Mouse (Mus musculus) heart, embryonic 12.5 days (tissue): ENCODE measurements around the gene Pank4. TPM values are rescaled to one million over a fixed set of nuclear protein-coding genes. Genes with fewer than 3 reads are reported as not detected.

Experiments used
- ATAC-seq: fragments of 200-750 bp; cut with Nextera tagmentation; 2 replicates; pipeline ENCODE4 v1.8.0; 2017; ENCODE audit warnings: moderate TSS enrichment, moderate library complexity; ENCODE audit not compliant: insufficient number of reproducible peaks, low FRiP score
- H3K27ac ChIP-seq: fragments of 300-500 bp; sonication (generic); 2 replicates; pipeline ENCODE4 v1.5.1; 2016; ENCODE audit warnings: mild to moderate bottlenecking, moderate library complexity; ENCODE audit not compliant: poor library complexity, severe bottlenecking
- H3K27me3 ChIP-seq: fragments of 300-500 bp; sonication (generic); replicated peaks from 2 replicates; pipeline ENCODE4 v1.6.1; 2016; ENCODE audit warnings: mild to moderate bottlenecking, moderate library complexity
- H3K36me3 ChIP-seq: fragments of 300-500 bp; sonication (generic); 2 replicates; pipeline ENCODE4 v1.6.1; 2016; ENCODE audit warnings: mild to moderate bottlenecking, moderate library complexity
- H3K4me1 ChIP-seq: fragments of 300-500 bp; sonication (generic); replicated peaks from 2 replicates; pipeline ENCODE4 v1.6.1; 2016; ENCODE audit warnings: mild to moderate bottlenecking
- H3K4me2 ChIP-seq: fragments of 300-500 bp; sonication (generic); 2 replicates; pipeline ENCODE4 v1.6.1; 2016; ENCODE audit warnings: mild to moderate bottlenecking, moderate library complexity
- H3K4me3 ChIP-seq: fragments of 300-500 bp; sonication (generic); 2 replicates; pipeline ENCODE4 v1.5.1; 2016; ENCODE audit warnings: mild to moderate bottlenecking
- H3K9ac ChIP-seq: fragments of 300-500 bp; sonication (generic); 2 replicates; pipeline ENCODE4 v1.6.1; 2016; ENCODE audit warnings: mild to moderate bottlenecking, moderate library complexity
- H3K9me3 ChIP-seq: fragments of 300-500 bp; sonication (generic); replicated peaks from 2 replicates; pipeline ENCODE4 v1.6.1; 2016; ENCODE audit warnings: mild to moderate bottlenecking, moderate library complexity
- WGBS: fragments of 180-500 bp; shearing (Covaris S2); methylation state at CpG from one replicate; pipeline ENCODE4 v1.1.7; 2016; 5-methylcytosine and 5-hydroxymethylcytosine counted together
- polyA plus RNA-seq: library from polyadenylated mRNA; unstranded; fragments of >200 nt; fragmentation: Nextera tagmentation; extraction: Ambion mirVana; gene quantifications from 2 replicates; pipeline ENCODE4 v1.2.1, GENCODE M21; 2016

Gene Pank4
- polyA plus RNA-seq, 1 experiment from 2014 or later: 45.7 TPM

- WGBS: 67% methylated on average over 6 of the region's 6 CpGs
- Histone ChIP-seq H3K4me2 (no peak overlapping the region), H3K4me3 (no peak overlapping the region), H3K36me3 (no peaks in the 10 kb centered on the region), H3K4me1 (0 out of 2 replicates have a peak, but pooled peaks cover 11% of the 10 kb centered on the region), H3K27me3 (peaks cover 5% of the 10 kb centered on the region), H3K9ac (no peak overlapping the region), H3K9me3 (no peaks in the 10 kb centered on the region), H3K27ac (no peak overlapping the region)
- no peak for ATAC-seq
These were observed 20.4 kb upstream of the Pank4 start for GRCm38 (mm10) chr4:154943323-154944039.

- 14% methylated on average over 2 of the region's 2 CpGs for whole genome bisulfite sequencing
- H3K4me2 ChIP-seq: no peak overlapping the region
- no peaks in the 10 kb centered on the region for H3K36me3 ChIP-seq
- peaks cover 12% of the 10 kb centered on the region for H3K27me3 ChIP-seq
- H3K4me3 ChIP-seq: no peak overlapping the region
- peak; percentile 83 for ATAC-seq
- no peak overlapping the region for H3K9ac ChIP-seq
- no peak overlapping the region for H3K27ac ChIP-seq
- H3K9me3 ChIP-seq: no peaks in the 10 kb centered on the region
- 0 out of 2 replicates have a peak, but pooled peaks cover 11% of the 10 kb centered on the region for H3K4me1 ChIP-seq
These were observed 19.8 kb upstream of the Pank4 start for GRCm38 (mm10) chr4:154944121-154944590.

GRCm38 (mm10) chr4:154946319-154946718 is 17.6 kb upstream of the Pank4 start:
- Histone ChIP-seq H3K9me3 (no peaks in the 10 kb centered on the region), H3K4me1 (0 out of 2 replicates have a peak, but pooled peaks cover 11% of the 10 kb centered on the region), H3K4me2 (peak overlapping the region; percentile 65), H3K27me3 (peaks cover 32% of the 10 kb centered on the region), H3K36me3 (no peaks in the 10 kb centered on the region), H3K4me3 (peak overlapping the region; percentile 36), H3K27ac (no peak overlapping the region), H3K9ac (peak overlapping the region; percentile 48; the same call in 1 of the 2 replicates)
- 2% methylated on average over 8 of the region's 8 CpGs for WGBS
- peak; percentile 79 for ATAC-seq

- Histone ChIP-seq H3K4me1 (0 out of 2 replicates have a peak, but pooled peaks cover 11% of the 10 kb centered on the region), H3K4me3 (no peak overlapping the region), H3K27ac (no peak overlapping the region), H3K9ac (no peak overlapping the region), H3K27me3 (peaks cover 52% of the 10 kb centered on the region), H3K9me3 (no peaks in the 10 kb centered on the region), H3K36me3 (no peaks in the 10 kb centered on the region), H3K4me2 (no peak overlapping the region)
- 57% methylated on average over 14 of the region's 14 CpGs for WGBS
- no peak for ATAC-seq
These were observed 15.6 kb upstream of the Pank4 start for GRCm38 (mm10) chr4:154948066-154948939.

- Histone ChIP-seq H3K4me3 (no peak overlapping the region), H3K27me3 (peaks cover 59% of the 10 kb centered on the region), H3K9ac (no peak overlapping the region), H3K4me2 (no peak overlapping the region), H3K4me1 (0 out of 2 replicates have a peak, but pooled peaks cover 11% of the 10 kb centered on the region), H3K9me3 (no peaks in the 10 kb centered on the region), H3K27ac (no peak overlapping the region), H3K36me3 (no peaks in the 10 kb centered on the region)
- ATAC-seq: no peak
- WGBS: 63% methylated on average over 6 of the region's 6 CpGs
These were observed 14.9 kb upstream of the Pank4 start for GRCm38 (mm10) chr4:154948940-154949588.

- no peaks in the 10 kb centered on the region for H3K36me3 ChIP-seq
- H3K9ac ChIP-seq: no peak overlapping the region
- H3K9me3 ChIP-seq: no peaks in the 10 kb centered on the region
- no peak overlapping the region for H3K4me3 ChIP-seq
- H3K4me1 ChIP-seq: 0 out of 2 replicates have a peak, but pooled peaks cover 11% of the 10 kb centered on the region
- no peak overlapping the region for H3K27ac ChIP-seq
- no peak for ATAC-seq
- H3K4me2 ChIP-seq: no peak overlapping the region
- peaks cover 65% of the 10 kb centered on the region for H3K27me3 ChIP-seq
- 20% methylated on average over 16 of the region's 16 CpGs for WGBS
These were observed 14.3 kb upstream of the Pank4 start for GRCm38 (mm10) chr4:154949589-154949982.

GRCm38 (mm10) chr4:154952461-154953241 is 11.3 kb upstream of the Pank4 start:
- H3K4me3 ChIP-seq: no peak overlapping the region

GRCm38 (mm10) chr4:154956604-154957003 is 7.3 kb upstream of the Pank4 start:
- H3K9ac ChIP-seq: no peak overlapping the region
- no peak for ATAC-seq
- H3K9me3 ChIP-seq: no peaks in the 10 kb centered on the region
- no peak overlapping the region for H3K27ac ChIP-seq
- H3K4me2 ChIP-seq: no peak overlapping the region
- no peaks in the 10 kb centered on the region for H3K36me3 ChIP-seq
- H3K4me1 ChIP-seq: peaks cover 27% of the 10 kb centered on the region
- peaks cover 97% of the 10 kb centered on the region for H3K27me3 ChIP-seq
- 39% methylated on average over 9 of the region's 9 CpGs for WGBS
- no peak overlapping the region for H3K4me3 ChIP-seq

More at GRCm38 (mm10) chr4:154952461-154953241, 11.3 kb upstream of the Pank4 start:
- ATAC-seq: no peak
- H3K4me1 ChIP-seq: no peaks in the 10 kb centered on the region
- peak overlapping the region; percentile 5; the same call in 1 of the 2 replicates for H3K4me2 ChIP-seq
- H3K27me3 ChIP-seq: peaks cover 93% of the 10 kb centered on the region
- no peaks in the 10 kb centered on the region for H3K36me3 ChIP-seq
- WGBS: 2% methylated on average over 26 of the region's 26 CpGs
- no peak overlapping the region for H3K9ac ChIP-seq
- no peaks in the 10 kb centered on the region for H3K9me3 ChIP-seq
- no peak overlapping the region for H3K27ac ChIP-seq

- 44% methylated on average over 13 of the region's 13 CpGs for WGBS
- no peak overlapping the region for H3K27ac ChIP-seq
- peak overlapping the region; percentile 34; the same call in 1 of the 2 replicates for H3K9ac ChIP-seq
- H3K4me1 ChIP-seq: peaks cover 28% of the 10 kb centered on the region
- no peaks in the 10 kb centered on the region for H3K9me3 ChIP-seq
- ATAC-seq: no peak
- no peak overlapping the region for H3K4me2 ChIP-seq
- peaks cover 97% of the 10 kb centered on the region for H3K27me3 ChIP-seq
- no peaks in the 10 kb centered on the region for H3K36me3 ChIP-seq
- no peak overlapping the region for H3K4me3 ChIP-seq
These were observed 6.5 kb upstream of the Pank4 start for GRCm38 (mm10) chr4:154957289-154957993.

GRCm38 (mm10) chr4:154958171-154958570 is 5.8 kb upstream of the Pank4 start:
- no peaks in the 10 kb centered on the region for H3K9me3 ChIP-seq
- H3K27ac ChIP-seq: no peak overlapping the region
- peak overlapping the region; percentile 52 for H3K4me2 ChIP-seq
- H3K9ac ChIP-seq: peak overlapping the region; percentile 34
- H3K4me3 ChIP-seq: peak overlapping the region; percentile 15
- no peaks in the 10 kb centered on the region for H3K36me3 ChIP-seq
- H3K27me3 ChIP-seq: peaks cover 97% of the 10 kb centered on the region
- no peak for ATAC-seq
- WGBS: 1% methylated on average over 15 of the region's 15 CpGs
- peaks cover 33% of the 10 kb centered on the region for H3K4me1 ChIP-seq
